Mouse (Mus musculus): ENCODE measurements around the gene Dnal4.

Gene Dnal4

GRCm38 (mm10) chr15:79733640-79734039, 44.0 kb downstream of the Dnal4 start:
- no peak for DNase-seq (ENCODE audit: low spot score)

GRCm38 (mm10) chr15:79733192-79733591, 44.5 kb downstream of the Dnal4 start:
- DNase-seq (ENCODE audit: low spot score) = no peak

GRCm38 (mm10) chr15:79731554-79731953, 46.1 kb downstream of the Dnal4 start:
- no peak for DNase-seq (ENCODE audit: low spot score)

- DNase-seq (ENCODE audit: low spot score) = no peak
Observed at GRCm38 (mm10) chr15:79728731-79729388, 48.8 kb downstream of the Dnal4 start.

GRCm38 (mm10) chr15:79728311-79728710, 49.3 kb downstream of the Dnal4 start:
- no peak for DNase-seq (ENCODE audit: low spot score)

- no peak for DNase-seq (ENCODE audit: low spot score)
Observed at GRCm38 (mm10) chr15:79727840-79728239, 49.8 kb downstream of the Dnal4 start.

- no peak for DNase-seq (ENCODE audit: low spot score)
Observed at GRCm38 (mm10) chr15:79725190-79725789, 52.4 kb downstream of the Dnal4 start.

GRCm38 (mm10) chr15:79723439-79723838, 54.2 kb downstream of the Dnal4 start:
- peak; percentile 62 for DNase-seq (ENCODE audit: low spot score)

- DNase-seq (ENCODE audit: low spot score) = no peak
Observed at GRCm38 (mm10) chr15:79720796-79721195, 56.9 kb downstream of the Dnal4 start.

GRCm38 (mm10) chr15:79720267-79720666, 57.4 kb downstream of the Dnal4 start:
- DNase-seq (ENCODE audit: low spot score) = no peak

GRCm38 (mm10) chr15:79716710-79717109, 60.9 kb downstream of the Dnal4 start:
- no peak for DNase-seq (ENCODE audit: low spot score)

GRCm38 (mm10) chr15:79715646-79716045, 62.0 kb downstream of the Dnal4 start:
- no peak for DNase-seq (ENCODE audit: low spot score)
